Mouse (Mus musculus) CH12.LX (cell line): ENCODE data around the gene Dedd. TPM values are rescaled to one million over a fixed set of nuclear protein-coding genes. Genes with fewer than 3 reads are reported as not detected.

ENCODE experiments used
- DNase-seq: peaks from one replicate; pipeline ENCODE4 v3.0.0-alpha.2; 2013; ENCODE audit errors: extremely low read depth
- H3K27ac ChIP-seq: 2 replicates; pipeline ENCODE4 v1.5.1; 2012; ENCODE audit warnings: low read depth, mild to moderate bottlenecking, control low read depth, moderate library complexity; ENCODE audit not compliant: insufficient read depth
- H3K27me3 ChIP-seq: replicated peaks from 2 replicates; pipeline ENCODE3; 2012; ENCODE audit warnings: inconsistent platforms
- H3K36me3 ChIP-seq, 2 experiments: replicated peaks in 1 of 2; 2 replicates each; pipeline versions ENCODE3 to v1.6.1; 2012; ENCODE audit warnings: inconsistent platforms in 1 of 2, low read length in 1 of 2, mild to moderate bottlenecking in 1 of 2, mixed read lengths in 1 of 2, moderate library complexity in 1 of 2; ENCODE audit not compliant: control insufficient read depth in 1 of 2, insufficient read depth in 1 of 2
- H3K4me1 ChIP-seq, 2 experiments: 2 replicates each; pipeline ENCODE4 v1.6.1; 2012; ENCODE audit warnings: inconsistent platforms in 1 of 2, moderate library complexity in 1 of 2; ENCODE audit not compliant: insufficient read depth in 2 of 2, control insufficient read depth in 1 of 2
- H3K4me2 ChIP-seq: 2 replicates; pipeline ENCODE4 v1.6.1; 2012; ENCODE audit warnings: low read depth, mild to moderate bottlenecking, control low read depth; ENCODE audit not compliant: poor library complexity, insufficient read depth, severe bottlenecking
- H3K4me3 ChIP-seq, 3 experiments: fragments of 150-350 bp in 1 of 3; sonication (generic) in 1 of 3; replicated peaks in 1 of 3; 2 replicates each; pipeline versions ENCODE3 to v1.5.1; 2011 to 2012; ENCODE audit warnings: low read depth in 2 of 3, low read length in 2 of 3, mild to moderate bottlenecking in 2 of 3, moderate library complexity in 2 of 3, control low read depth in 1 of 3, improper control_type of control experiment in 1 of 3, inconsistent platforms in 1 of 3, mixed read lengths in 1 of 3; ENCODE audit not compliant: poor library complexity in 1 of 3
- H3K79me2 ChIP-seq: replicated peaks from 2 replicates; pipeline ENCODE4 v1.6.1; 2012; ENCODE audit warnings: mild to moderate bottlenecking, moderate library complexity; ENCODE audit not compliant: control insufficient read depth, poor library complexity, insufficient read depth, severe bottlenecking; ENCODE audit errors: extremely low read depth
- H3K9ac ChIP-seq: 2 replicates; pipeline ENCODE4 v1.6.1; 2012; ENCODE audit warnings: low read depth, mild to moderate bottlenecking, control low read depth, moderate library complexity; ENCODE audit not compliant: insufficient read depth
- H3K9me3 ChIP-seq: replicated peaks from 2 replicates; pipeline ENCODE3; 2012; ENCODE audit warnings: low read length, inconsistent platforms, mixed read lengths
- BHLHE40 ChIP-seq: IDR thresholded peaks from 2 replicates; pipeline ENCODE4 v1.6.1; 2011; ENCODE audit warnings: mild to moderate bottlenecking, low read depth, low read length, improper control_type of control experiment
- CHD1 ChIP-seq: IDR thresholded peaks from 2 replicates; pipeline ENCODE4 v1.6.1; 2012; ENCODE audit warnings: low read depth, low read length, improper control_type of control experiment, inconsistent platforms
- CTCF ChIP-seq, 2 experiments: IDR thresholded peaks in 1 of 2; conservative IDR thresholded peaks in 1 of 2; 2 replicates each; pipeline ENCODE4 v1.5.1; 2011 to 2012; ENCODE audit warnings: low read depth in 2 of 2, low read length in 2 of 2, improper control_type of control experiment in 1 of 2, inconsistent platforms in 1 of 2, mild to moderate bottlenecking in 1 of 2, moderate library complexity in 1 of 2
- E2F4 ChIP-seq: IDR thresholded peaks from 2 replicates; pipeline ENCODE4 v1.6.1; 2011; ENCODE audit warnings: low read depth, low read length, improper control_type of control experiment; ENCODE audit not compliant: insufficient replicate concordance
- ELF1 ChIP-seq: IDR thresholded peaks from 2 replicates; pipeline ENCODE4 v1.6.1; 2014; ENCODE audit warnings: low read depth, mild to moderate bottlenecking, inconsistent platforms, low read length, improper control_type of control experiment
- ETS1 ChIP-seq: conservative IDR thresholded peaks from 2 replicates; pipeline ENCODE4 v1.6.1; 2012; ENCODE audit warnings: low read depth, mild to moderate bottlenecking, inconsistent platforms, low read length, improper control_type of control experiment, moderate library complexity
- JUN ChIP-seq: IDR thresholded peaks from 2 replicates; pipeline ENCODE4 v1.6.1; 2011; ENCODE audit warnings: low read depth, mild to moderate bottlenecking, low read length, improper control_type of control experiment, moderate library complexity; ENCODE audit not compliant: insufficient read depth
- MAX ChIP-seq: IDR thresholded peaks from 2 replicates; pipeline ENCODE4 v1.6.1; 2011; ENCODE audit warnings: low read length, improper control_type of control experiment
- MEF2A ChIP-seq: IDR thresholded peaks from 2 replicates; pipeline ENCODE4 v1.6.1; 2014; ENCODE audit warnings: low read depth, mild to moderate bottlenecking, inconsistent platforms, low read length, improper control_type of control experiment, borderline replicate concordance
- MXI1 ChIP-seq: IDR thresholded peaks from 2 replicates; pipeline ENCODE4 v1.6.1; 2011; ENCODE audit warnings: mild to moderate bottlenecking, low read depth, low read length, improper control_type of control experiment
- MYC ChIP-seq: IDR thresholded peaks from 2 replicates; pipeline ENCODE4 v1.6.1; 2011; ENCODE audit warnings: low read depth, mild to moderate bottlenecking, improper control_type of control experiment, low read length
- NELFE ChIP-seq: IDR thresholded peaks from 2 replicates; pipeline ENCODE4 v1.6.1; 2011; ENCODE audit warnings: low read depth, low read length, improper control_type of control experiment
- NRF1 ChIP-seq: IDR thresholded peaks from 2 replicates; pipeline ENCODE4 v1.6.1; 2014; ENCODE audit warnings: low read depth, mild to moderate bottlenecking, inconsistent platforms, low read length, improper control_type of control experiment, moderate library complexity
- PAX5 ChIP-seq: IDR thresholded peaks from 2 replicates; pipeline ENCODE4 v1.6.1; 2012; ENCODE audit warnings: low read length, inconsistent platforms, mixed read lengths
- POLR2A ChIP-seq: IDR thresholded peaks from 2 replicates; pipeline ENCODE4 v1.6.1; 2011; ENCODE audit warnings: low read depth, mild to moderate bottlenecking, improper control_type of control experiment, low read length
- POLR2AphosphoS2 ChIP-seq: IDR thresholded peaks from 2 replicates; pipeline ENCODE4 v1.6.1; 2011; ENCODE audit warnings: low read depth, low read length, improper control_type of control experiment
- RAD21 ChIP-seq: IDR thresholded peaks from 2 replicates; pipeline ENCODE4 v1.6.1; 2011; ENCODE audit warnings: low read depth, mild to moderate bottlenecking, low read length, improper control_type of control experiment, moderate library complexity
- SMC3 ChIP-seq: IDR thresholded peaks from 2 replicates; pipeline ENCODE4 v1.6.1; 2011; ENCODE audit warnings: low read depth, low read length, improper control_type of control experiment
- TBP ChIP-seq: conservative IDR thresholded peaks from 2 replicates; pipeline ENCODE4 v1.6.1; 2011; ENCODE audit warnings: low read depth, low read length, improper control_type of control experiment
- TCF12 ChIP-seq: IDR thresholded peaks from 2 replicates; pipeline ENCODE4 v1.6.1; 2014; ENCODE audit warnings: low read depth, mild to moderate bottlenecking, inconsistent platforms, low read length, improper control_type of control experiment
- USF2 ChIP-seq: conservative IDR thresholded peaks from 2 replicates; pipeline ENCODE4 v1.6.1; 2011; ENCODE audit warnings: low read depth, low read length, improper control_type of control experiment
- ZC3H11A ChIP-seq: IDR thresholded peaks from 2 replicates; pipeline ENCODE4 v1.6.1; 2012; ENCODE audit warnings: low read depth, mild to moderate bottlenecking, inconsistent platforms, low read length, improper control_type of control experiment
- ZKSCAN1 ChIP-seq: IDR thresholded peaks from 2 replicates; pipeline ENCODE4 v1.6.1; 2012; ENCODE audit warnings: low read depth, inconsistent platforms, low read length, improper control_type of control experiment, borderline replicate concordance
- ZNF384 ChIP-seq: IDR thresholded peaks from 2 replicates; pipeline ENCODE4 v1.6.1; 2012; ENCODE audit warnings: low read depth, low read length, improper control_type of control experiment, inconsistent platforms
- dilution Hi-C: fragments of 300-500 bp; cut with MboI; formaldehyde crosslinking; loops from 2 replicates; pipeline ENCODE4 v1.14.3; 2020; ENCODE audit warnings: low sequenced_read_pairs; ENCODE audit not compliant: extremely low pct_unique_long_range_greater_than_20kb, extremely low pct_ligation_motif_present
- in situ Hi-C: fragments of 300-500 bp; cut with MboI; formaldehyde crosslinking; loops from 3 replicates; pipeline ENCODE4 v1.14.3; 2019; ENCODE audit warnings: low sequenced_read_pairs, low pct_ligation_motif_present, low pct_unique_long_range_greater_than_20kb, mixed read lengths
- polyA plus RNA-seq: library from polyadenylated mRNA; unstranded; fragments of >175 nt; gene quantifications from 2 replicates; pipeline ENCODE4 v1.2.1, GENCODE M21; 2012; ENCODE audit warnings: low read depth; ENCODE audit not compliant: insufficient read length
- total RNA-seq, 2 experiments: library from RNA; depleted of rRNA; stranded (reverse); fragments of 300-350 nt in 1 of 2; fragments of >200 nt in 1 of 2; gene quantifications; 2 replicates each; pipeline ENCODE4 v1.2.3; 2012 to 2014

The Dedd gene
- total and polyA plus RNA-seq, 3 experiments: 14.5 to 34.5 (median 21.5) TPM

- Histone ChIP-seq H3K4me2 (no peak overlapping the region), H3K79me2 (peaks cover 16% of the 10 kb centered on the region), H3K27ac (no peak overlapping the region), H3K4me1 (peaks cover 0 to 5% of the 10 kb centered on the region in 2 experiments; a peak in 1 of 4 replicates), H3K27me3 (no peaks in the 10 kb centered on the region), H3K9me3 (peaks cover 6% of the 10 kb centered on the region), H3K9ac (no peak overlapping the region), H3K4me3 (no peak overlapping the region), H3K36me3 (peaks cover 32 to 65% of the 10 kb centered on the region in 2 experiments)
- in situ Hi-C loops: no loop called here
- no peak for TF ChIP-seq JUN
- TF ChIP-seq CTCF (conservative IDR thresholded peaks at IDR 0.05 in 1 of 2, IDR thresholded peaks at IDR 0.05 in 1 of 2; ENCODE audit: low read depth in 2 of 2, low read length in 2 of 2): peak; percentile 41 to 96; a peak in 3 of 4 replicates
- TF ChIP-seq SMC3: peak; percentile 71
- TF ChIP-seq POLR2A: no peak
- no peak for TF ChIP-seq PAX5
- peak; percentile 26; the same call in 1 of the 2 replicates for TF ChIP-seq NELFE
- TF ChIP-seq ZNF384: 0 out of 2 replicates have a peak, but pooled peaks have one; percentile 38
- 0 out of 2 replicates have a peak, but pooled peaks have one; percentile 24 for TF ChIP-seq MAX
- TF ChIP-seq TCF12: 0 out of 2 replicates have a peak, but pooled peaks have one; percentile 10
- TF ChIP-seq ETS1: no peak
- TF ChIP-seq RAD21: peak; percentile 40
- DNase-seq: peak; percentile 41
- dilution Hi-C loops: no loop called here
Measured at GRCm38 (mm10) chr1:171358421-171358820, 29.5 kb downstream of the Dedd start.

DNA sequence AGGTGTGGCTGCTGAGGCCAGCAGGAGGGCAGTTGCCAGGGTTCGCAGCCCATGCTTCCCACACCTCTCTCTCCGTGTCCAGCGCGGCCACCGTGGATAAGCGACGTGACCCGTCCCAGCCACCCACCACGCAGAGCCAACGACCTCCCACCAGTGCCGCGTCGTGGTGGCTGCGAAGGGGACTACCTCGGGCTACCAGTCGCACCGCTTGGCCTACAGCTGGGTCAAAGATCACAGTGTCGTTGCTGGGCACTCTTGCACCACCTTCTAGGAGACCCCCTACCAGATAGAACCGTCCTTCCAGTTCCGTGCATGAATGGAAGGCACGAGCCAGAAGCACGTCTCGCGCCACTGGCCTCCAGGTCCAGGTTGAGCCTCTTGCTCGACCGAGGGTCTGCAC is 31.3 kb downstream of the Dedd start:
- no peak for DNase-seq
- in situ Hi-C loops: loop anchor here (5.0 kb wide), 1 partner anchor 117 kb away; no protein-coding TSS in a partner anchor
- Histone ChIP-seq H3K36me3 (peaks cover 30 to 55% of the 10 kb centered on the region in 2 experiments), H3K9me3 (peaks cover 6% of the 10 kb centered on the region), H3K79me2 (0 out of 2 replicates have a peak, but pooled peaks cover 2% of the 10 kb centered on the region), H3K27me3 (no peaks in the 10 kb centered on the region), H3K4me1 (peaks cover 0 to 5% of the 10 kb centered on the region in 2 experiments; a peak in 1 of 4 replicates), H3K4me2 (no peak overlapping the region), H3K4me3 (no peak overlapping the region), H3K9ac (no peak overlapping the region), H3K27ac (no peak overlapping the region)
- dilution Hi-C loops: no loop called here
- TF ChIP-seq MYC: no peak
- no peak for TF ChIP-seq USF2
- no peak for TF ChIP-seq POLR2AphosphoS2
- no peak for TF ChIP-seq POLR2A
- no peak for TF ChIP-seq CHD1
- TF ChIP-seq ELF1: no peak
- TF ChIP-seq TCF12: no peak
- TF ChIP-seq E2F4: no peak
- no peak for TF ChIP-seq MEF2A
- no peak for TF ChIP-seq MXI1
- no peak for TF ChIP-seq JUN
- no peak for TF ChIP-seq ZC3H11A
- no peak for TF ChIP-seq BHLHE40
- no peak for TF ChIP-seq TBP
- no peak for TF ChIP-seq ZKSCAN1
- no peak for TF ChIP-seq NRF1
